Mouse (Mus musculus) layer of hippocampus, adult 9-10 months (tissue): Measurements from ENCODE around the gene Ctrc.

Experiments
- DNase-seq: peaks from one replicate; pipeline ENCODE4 v3.0.0; 2022; ENCODE audit warnings: low spot score

The Ctrc gene

GRCm38 (mm10) chr4:141845999-141846398, at the start of gene Ctrc:
Gene Ctrc, minus strand, starts transcription at chr4:141846359.
- DNase-seq = no peak

GRCm38 (mm10) chr4:141895772-141896171, 49.6 kb upstream of the Ctrc start:
- no peak for DNase-seq

GRCm38 (mm10) chr4:141893157-141893784, 47.1 kb upstream of the Ctrc start:
- no peak for DNase-seq

GRCm38 (mm10) chr4:141886385-141886968, 40.3 kb upstream of the Ctrc start:
- no peak for DNase-seq

GRCm38 (mm10) chr4:141885451-141885850, 39.3 kb upstream of the Ctrc start:
- DNase-seq = no peak

- DNase-seq = no peak
Observed at GRCm38 (mm10) chr4:141882858-141883257, 36.7 kb upstream of the Ctrc start.

GRCm38 (mm10) chr4:141881950-141882349, 35.8 kb upstream of the Ctrc start:
- DNase-seq = no peak

- DNase-seq = no peak
Observed at GRCm38 (mm10) chr4:141881289-141881914, 35.2 kb upstream of the Ctrc start.

- no peak for DNase-seq
Observed at GRCm38 (mm10) chr4:141879875-141880274, 33.7 kb upstream of the Ctrc start.

- DNase-seq = no peak
Observed at GRCm38 (mm10) chr4:141879074-141879473, 32.9 kb upstream of the Ctrc start.

- DNase-seq = no peak
Observed at GRCm38 (mm10) chr4:141878621-141879020, 32.5 kb upstream of the Ctrc start.

GRCm38 (mm10) chr4:141875481-141876108, 29.4 kb upstream of the Ctrc start:
- DNase-seq = no peak

GRCm38 (mm10) chr4:141874601-141875460, 28.7 kb upstream of the Ctrc start, which contains the start of gene Efhd2:
Gene Efhd2, minus strand, starts transcription at chr4:141874920.
- DNase-seq = no peak

- no peak for DNase-seq
Observed at GRCm38 (mm10) chr4:141874111-141874600, 28.0 kb upstream of the Ctrc start.

- DNase-seq = no peak
Observed at GRCm38 (mm10) chr4:141872977-141873376, 26.8 kb upstream of the Ctrc start.

GRCm38 (mm10) chr4:141871909-141872308, 25.8 kb upstream of the Ctrc start:
- DNase-seq = no peak

- no peak for DNase-seq
Observed at GRCm38 (mm10) chr4:141871333-141871725, 25.2 kb upstream of the Ctrc start.

GRCm38 (mm10) chr4:141870666-141871332, 24.6 kb upstream of the Ctrc start:
- DNase-seq = no peak

- no peak for DNase-seq
Observed at GRCm38 (mm10) chr4:141869436-141870215, 23.5 kb upstream of the Ctrc start.

GRCm38 (mm10) chr4:141868051-141868450, 21.9 kb upstream of the Ctrc start:
- DNase-seq = no peak
